Mouse (Mus musculus) urinary bladder, adult 2 months (tissue): ENCODE results near the gene Cinp. TPM values are rescaled to one million over a fixed set of nuclear protein-coding genes. Genes with fewer than 3 reads are reported as not detected.
A peak's percentile ranks its signal among the peaks of the same experiment; 100 is the strongest.

Experiments
- DNase-seq: peaks from one replicate; pipeline ENCODE4 v3.0.0; 2022; ENCODE audit warnings: low spot score
- polyA plus RNA-seq: library from polyadenylated mRNA; depleted of rRNA; stranded (reverse); fragments of >200 nt; gene quantifications from 2 replicates; pipeline ENCODE4 v1.2.3, GENCODE M21; 2012; rRNA removed

Gene Cinp
- polyA plus RNA-seq: 49.9 and 61.5 TPM in 2 replicates

- DNase-seq: peak; percentile 88
These were observed at the start of gene Cinp, which contains the start of gene Tecpr2 for GRCm38 (mm10) chr12:110889036-110890020. TSS of gene Cinp (minus strand) at chr12:110889145. TSS of gene Tecpr2 (plus strand) at chr12:110889264.

DNA sequence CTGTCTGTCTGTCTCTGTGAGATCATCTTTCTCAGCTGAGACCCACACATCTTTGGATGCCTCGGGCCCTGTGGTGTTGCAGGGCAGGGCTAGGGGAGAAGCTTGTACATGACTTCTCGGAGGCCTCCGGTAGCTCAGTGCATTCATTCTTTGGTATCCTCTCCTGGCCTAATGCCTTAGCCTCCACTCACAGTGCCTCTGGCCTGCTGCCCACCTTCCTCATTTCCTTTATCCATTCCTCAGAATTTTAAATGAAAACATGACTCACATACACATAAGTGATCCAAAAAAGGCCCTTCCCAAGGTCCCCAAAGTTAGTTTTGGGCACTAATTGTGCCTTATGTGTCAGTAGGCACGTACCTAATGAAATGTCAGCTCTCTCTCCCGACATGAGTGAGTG, 48.6 kb upstream of the Cinp start:
- no peak for DNase-seq

DNA sequence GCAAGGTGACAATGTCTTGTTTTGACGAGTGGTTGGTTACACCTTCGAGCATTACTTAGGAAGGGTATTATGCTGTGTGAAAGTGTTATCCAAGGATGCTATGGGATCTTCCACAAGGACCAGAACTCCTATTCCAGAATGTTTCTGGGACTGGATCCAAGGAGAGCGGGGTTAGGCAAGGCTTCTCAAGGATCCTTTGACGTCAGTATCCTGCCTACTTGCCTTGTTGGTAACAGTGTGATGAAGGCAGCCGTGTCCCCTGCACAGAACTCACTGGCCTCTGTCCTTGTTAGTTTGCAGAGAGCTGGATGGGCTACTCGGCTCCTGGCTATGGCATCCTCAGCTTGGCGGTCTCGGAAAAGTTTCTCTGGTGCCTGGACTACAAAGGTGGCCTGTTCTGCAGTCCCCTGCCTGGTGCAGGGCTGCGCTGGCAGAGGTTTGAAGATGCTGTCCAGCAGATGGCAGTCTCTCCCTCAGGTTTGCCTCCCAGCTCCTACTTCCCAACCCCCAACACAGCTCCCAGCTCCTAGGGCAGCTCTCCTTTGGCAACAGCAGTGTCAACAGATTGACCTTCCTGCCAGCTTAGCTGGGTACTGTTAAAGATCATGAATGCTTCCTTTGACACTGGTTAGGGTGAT, 47.2 kb upstream of the Cinp start:
- peak; percentile 53 for DNase-seq

DNA sequence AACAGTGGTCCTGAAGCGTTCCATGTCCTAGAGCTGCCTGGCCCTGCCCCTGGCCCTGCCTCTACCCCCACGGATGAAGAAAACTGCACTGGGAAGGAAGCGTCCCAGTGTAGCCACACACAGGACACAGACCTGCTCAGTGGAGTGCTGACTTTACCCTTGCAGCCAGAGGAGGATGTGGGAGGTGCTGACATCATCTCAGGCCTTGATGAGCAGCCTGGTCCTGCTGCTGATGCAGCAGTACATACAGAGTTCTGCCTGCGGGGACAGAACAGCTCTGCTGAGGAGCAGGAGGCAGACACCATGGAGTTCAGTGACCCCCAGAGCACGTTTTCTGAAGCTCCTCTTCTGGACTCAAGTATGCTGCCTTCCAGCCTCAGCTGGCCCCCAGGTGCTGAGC, 43.9 kb upstream of the Cinp start:
- no peak for DNase-seq

GRCm38 (mm10) chr12:110921572-110921971, 32.6 kb upstream of the Cinp start:
- DNase-seq: no peak

DNA sequence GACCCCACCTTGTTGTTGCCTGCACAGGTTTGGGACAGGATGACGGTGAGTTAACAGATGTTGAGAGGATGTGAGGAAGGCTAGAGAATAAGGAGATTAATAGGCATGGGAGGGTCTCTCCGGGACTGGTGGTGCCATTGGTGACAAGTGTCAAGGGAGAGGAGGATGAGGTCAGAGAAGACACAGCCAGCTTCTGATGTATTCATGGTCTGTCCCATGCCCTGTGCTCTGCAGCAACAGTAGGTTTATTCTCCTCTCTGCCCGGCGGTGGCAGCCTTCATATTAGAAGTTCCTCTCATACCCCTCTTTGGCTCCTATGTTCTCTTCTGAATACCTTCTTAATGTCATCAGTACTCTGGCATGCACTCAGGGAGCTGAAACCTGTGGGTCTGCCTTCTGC, 31.3 kb upstream of the Cinp start:
- DNase-seq: no peak

- no peak for DNase-seq
These were observed 26.8 kb upstream of the Cinp start for GRCm38 (mm10) chr12:110915761-110916160.

GRCm38 (mm10) chr12:110909962-110910361, 21.0 kb upstream of the Cinp start:
- DNase-seq: no peak

GRCm38 (mm10) chr12:110907845-110908244, 18.9 kb upstream of the Cinp start:
- no peak for DNase-seq

- DNase-seq: no peak
These were observed 14.6 kb upstream of the Cinp start for GRCm38 (mm10) chr12:110903536-110903935.

- no peak for DNase-seq
These were observed 13.2 kb upstream of the Cinp start for GRCm38 (mm10) chr12:110902106-110902505.

GRCm38 (mm10) chr12:110891887-110892286, 2.9 kb upstream of the Cinp start:
- no peak for DNase-seq

DNA sequence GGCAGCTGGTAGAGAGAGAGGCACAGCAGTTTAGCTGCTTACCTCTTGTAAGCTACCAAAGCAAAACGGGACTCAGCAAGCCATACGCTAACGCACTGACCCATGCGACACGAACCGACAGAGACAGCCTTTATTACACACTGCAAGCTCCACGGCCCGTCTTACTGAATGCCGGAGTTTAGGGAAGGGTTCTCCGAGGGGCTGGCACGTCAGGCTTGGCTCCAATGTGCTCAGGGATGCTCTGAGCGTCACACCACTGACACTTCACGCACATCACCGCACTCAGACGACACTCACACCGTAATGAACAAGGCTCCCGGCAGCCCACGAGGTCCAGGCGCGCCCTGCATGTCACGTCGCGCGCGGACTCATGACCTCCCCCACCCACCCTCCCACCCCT, 339 bp downstream of the Cinp start:
- DNase-seq: no peak

DNA sequence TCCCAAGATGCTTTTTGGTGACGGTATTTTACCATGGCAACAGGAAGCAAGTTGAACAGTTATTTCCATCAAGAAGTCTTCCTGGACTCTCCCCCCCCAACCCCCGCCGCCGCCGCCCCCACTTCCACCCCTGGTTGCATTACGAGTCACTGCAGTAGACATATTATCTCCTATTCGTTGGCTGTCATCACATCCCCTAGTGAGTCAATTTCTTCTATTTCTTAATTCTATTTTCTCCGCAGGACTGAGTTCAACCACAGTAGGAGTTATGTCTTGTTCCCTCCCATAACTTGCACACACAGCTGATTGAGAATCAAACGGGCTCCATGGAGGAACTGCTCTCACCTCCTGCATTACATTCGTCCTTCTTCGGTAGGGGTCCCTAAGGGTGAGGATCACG, 839 bp downstream of the Cinp start:
- no peak for DNase-seq

GRCm38 (mm10) chr12:110885251-110885650, 3.7 kb downstream of the Cinp start:
- no peak for DNase-seq

DNA sequence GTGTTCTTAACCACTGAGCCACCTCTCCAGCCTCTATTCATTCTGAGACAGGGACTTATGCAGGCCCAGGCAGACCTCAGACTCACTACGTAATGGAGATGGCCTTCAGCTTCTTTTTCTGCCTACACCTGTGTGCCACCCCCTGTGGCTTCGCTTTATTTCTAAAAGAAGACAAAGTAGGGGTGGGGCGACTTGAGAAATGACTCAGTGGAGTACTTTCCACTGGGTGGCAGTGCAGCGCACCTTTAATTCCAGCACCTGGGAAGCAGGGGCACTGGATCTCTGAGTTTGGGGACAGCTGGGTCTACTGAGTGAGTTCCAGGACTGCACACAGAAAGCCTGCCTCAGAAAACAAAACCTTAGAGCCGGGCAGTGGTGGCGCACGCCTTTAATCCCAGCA, 6.7 kb downstream of the Cinp start:
- DNase-seq: no peak

GRCm38 (mm10) chr12:110875351-110875750, 13.6 kb downstream of the Cinp start:
- DNase-seq: no peak

- DNase-seq: no peak
These were observed 17.7 kb downstream of the Cinp start for GRCm38 (mm10) chr12:110871247-110871646.

DNA sequence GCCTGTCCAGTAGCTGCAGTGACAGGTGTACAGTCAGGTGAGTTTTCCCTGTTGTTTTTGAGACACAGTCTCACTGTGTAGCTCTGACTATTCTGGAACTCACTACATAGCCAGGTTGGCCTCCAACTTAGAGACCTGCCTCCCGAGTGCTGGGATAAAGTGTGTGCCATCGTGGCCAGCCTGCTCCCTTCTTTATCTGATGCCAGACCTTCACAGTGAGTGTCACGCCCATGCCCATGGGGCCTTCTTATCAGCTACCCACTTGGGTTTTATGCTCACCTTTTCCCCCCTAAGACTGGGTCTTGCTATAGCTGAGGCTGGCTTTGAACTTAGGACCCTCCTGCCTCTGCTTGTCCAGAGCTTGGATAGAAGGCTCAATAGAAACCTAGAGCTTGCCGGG, 18.8 kb downstream of the Cinp start:
- DNase-seq: no peak

- no peak for DNase-seq
These were observed 23.0 kb downstream of the Cinp start for GRCm38 (mm10) chr12:110865989-110866388.

- DNase-seq: no peak
These were observed 23.4 kb downstream of the Cinp start for GRCm38 (mm10) chr12:110865571-110865970.

- no peak for DNase-seq
These were observed 24.9 kb downstream of the Cinp start for GRCm38 (mm10) chr12:110864008-110864407.

DNA sequence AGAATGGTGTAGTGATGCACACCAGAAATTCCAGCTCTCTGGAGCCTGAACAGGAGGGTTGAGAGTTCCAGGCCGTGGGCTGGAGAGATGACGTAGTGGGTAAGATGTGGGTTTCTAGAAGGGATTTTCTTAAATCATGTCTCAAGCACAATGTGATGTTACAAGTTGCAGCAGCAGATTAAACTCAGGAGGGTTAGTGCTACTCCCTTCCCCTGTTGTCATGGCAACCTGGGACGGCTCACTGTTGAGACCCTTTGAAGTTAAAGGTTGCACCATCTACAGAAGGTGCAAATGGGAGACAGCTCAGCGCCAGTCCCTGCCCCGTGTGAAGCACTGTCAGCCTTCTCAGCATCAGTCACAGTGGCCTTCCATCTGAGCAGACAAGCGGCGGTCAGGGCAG, 27.7 kb downstream of the Cinp start:
- DNase-seq: no peak
